Mouse (Mus musculus) embryonic fibroblast, embryonic 13.5 days (primary cell): ENCODE measurements around the gene Myrip.

Experiments used
- CTCF ChIP-seq: IDR thresholded peaks from 2 replicates; pipeline ENCODE4 v1.5.1; 2011; ENCODE audit warnings: mild to moderate bottlenecking, control low read depth, low read length, moderate library complexity, borderline replicate concordance; ENCODE audit not compliant: insufficient read depth
- POLR2A ChIP-seq: IDR thresholded peaks from 2 replicates; pipeline ENCODE4 v1.6.1; 2011; ENCODE audit warnings: low read depth, mild to moderate bottlenecking, control low read depth, low read length, moderate library complexity

GRCm38 (mm10) chr9:120275226-120275625, 26.1 kb upstream of the Myrip start:
- TF ChIP-seq POLR2A (no peak), CTCF (no peak)
